Mouse (Mus musculus) embryonic facial prominence, embryonic 13.5 days (tissue): ENCODE measurements around the gene Fbxl14. TPM values are rescaled to one million over a fixed set of nuclear protein-coding genes. Genes with fewer than 3 reads are reported as not detected.

Experiments used
- ATAC-seq: fragments of 200-750 bp; cut with Nextera tagmentation; 2 replicates; pipeline ENCODE4 v1.8.0; 2017; ENCODE audit warnings: low read depth; ENCODE audit not compliant: insufficient number of reproducible peaks, insufficient read depth, low FRiP score, low TSS enrichment
- H3K27ac ChIP-seq: fragments of 300-500 bp; sonication (generic); 2 replicates; pipeline ENCODE4 v1.5.1; 2015; ENCODE audit warnings: moderate library complexity, mild to moderate bottlenecking, inconsistent platforms
- H3K27me3 ChIP-seq: fragments of 300-500 bp; sonication (generic); 2 replicates; pipeline ENCODE4 v1.6.1; 2015; ENCODE audit warnings: mild to moderate bottlenecking, inconsistent platforms
- H3K36me3 ChIP-seq: fragments of 300-500 bp; sonication (generic); 2 replicates; pipeline ENCODE4 v1.6.1; 2015; ENCODE audit warnings: mild to moderate bottlenecking, inconsistent platforms
- H3K4me1 ChIP-seq: fragments of 300-500 bp; sonication (generic); 2 replicates; pipeline ENCODE4 v1.6.1; 2015; ENCODE audit warnings: inconsistent platforms
- H3K4me2 ChIP-seq: fragments of 300-500 bp; sonication (generic); 2 replicates; pipeline ENCODE4 v1.6.1; 2015; ENCODE audit warnings: moderate library complexity, mild to moderate bottlenecking, inconsistent platforms
- H3K4me3 ChIP-seq: fragments of 300-500 bp; sonication (generic); 2 replicates; pipeline ENCODE4 v1.5.1; 2015; ENCODE audit warnings: mild to moderate bottlenecking, inconsistent platforms
- H3K9ac ChIP-seq: fragments of 300-500 bp; sonication (generic); 2 replicates; pipeline ENCODE4 v1.6.1; 2015; ENCODE audit warnings: mild to moderate bottlenecking, inconsistent platforms
- H3K9me3 ChIP-seq: fragments of 300-500 bp; sonication (generic); 2 replicates; pipeline ENCODE4 v1.6.1; 2016; ENCODE audit warnings: inconsistent platforms
- WGBS: fragments of 180-500 bp; shearing (Covaris S2); methylation state at CpG from one replicate; pipeline ENCODE4 v1.1.7; 2015; ENCODE audit warnings: mixed read lengths; 5-methylcytosine and 5-hydroxymethylcytosine counted together
- polyA plus RNA-seq: library from polyadenylated mRNA; unstranded; fragments of >200 nt; fragmentation: Nextera tagmentation; extraction: Ambion mirVana; gene quantifications from 2 replicates; pipeline ENCODE4 v1.2.1, GENCODE M21; 2015

The Fbxl14 gene
- polyA plus RNA-seq, 1 experiment from 2014 or later, result 3.8 TPM

- Histone ChIP-seq H3K4me3 (no peak overlapping the region), H3K4me1 (0 out of 2 replicates have a peak, but pooled peaks cover 5% of the 10 kb centered on the region), H3K27me3 (no peaks in the 10 kb centered on the region), H3K36me3 (no peaks in the 10 kb centered on the region), H3K27ac (no peak overlapping the region), H3K9me3 (no peaks in the 10 kb centered on the region), H3K9ac (no peak overlapping the region), H3K4me2 (no peak overlapping the region)
- no peak for ATAC-seq
- WGBS, result 83% methylated on average over 9 of the region's 9 CpGs
Observed at GRCm38 (mm10) chr6:119505525-119506225, 26.2 kb downstream of the Fbxl14 start.

GRCm38 (mm10) chr6:119508221-119508620 lies 28.8 kb downstream of the Fbxl14 start:
- no peak overlapping the region for H3K9ac ChIP-seq
- H3K27me3 ChIP-seq, result no peaks in the 10 kb centered on the region
- no peak overlapping the region for H3K27ac ChIP-seq
- H3K9me3 ChIP-seq, result no peaks in the 10 kb centered on the region
- H3K4me1 ChIP-seq, result no peaks in the 10 kb centered on the region
- WGBS, result 94% methylated on average over 6 of the region's 6 CpGs
- H3K4me2 ChIP-seq, result no peak overlapping the region
- no peak overlapping the region for H3K4me3 ChIP-seq
- no peaks in the 10 kb centered on the region for H3K36me3 ChIP-seq
- ATAC-seq, result no peak

- Histone ChIP-seq H3K4me2 (no peak overlapping the region), H3K4me1 (peaks cover 4% of the 10 kb centered on the region), H3K9me3 (no peaks in the 10 kb centered on the region), H3K4me3 (no peak overlapping the region), H3K27me3 (no peaks in the 10 kb centered on the region), H3K9ac (no peak overlapping the region), H3K27ac (no peak overlapping the region), H3K36me3 (no peaks in the 10 kb centered on the region)
- WGBS, result 79% methylated on average over 10 of the region's 10 CpGs
- no peak for ATAC-seq
Observed at GRCm38 (mm10) chr6:119508634-119509375, 29.3 kb downstream of the Fbxl14 start.

GRCm38 (mm10) chr6:119509437-119510037 lies 30.1 kb downstream of the Fbxl14 start:
- Histone ChIP-seq H3K4me2 (no peak overlapping the region), H3K9ac (no peak overlapping the region), H3K4me1 (peaks cover 11% of the 10 kb centered on the region), H3K27me3 (no peaks in the 10 kb centered on the region), H3K9me3 (no peaks in the 10 kb centered on the region), H3K27ac (no peak overlapping the region), H3K36me3 (no peaks in the 10 kb centered on the region), H3K4me3 (no peak overlapping the region)
- 86% methylated on average over 13 of the region's 13 CpGs for WGBS
- ATAC-seq, result no peak

GRCm38 (mm10) chr6:119512701-119513100 lies 33.2 kb downstream of the Fbxl14 start:
- H3K4me2 ChIP-seq, result no peak overlapping the region
- H3K4me1 ChIP-seq, result peaks cover 16% of the 10 kb centered on the region
- no peak overlapping the region for H3K9ac ChIP-seq
- H3K36me3 ChIP-seq, result no peaks in the 10 kb centered on the region
- H3K4me3 ChIP-seq, result no peak overlapping the region
- no peak for ATAC-seq
- H3K27ac ChIP-seq, result no peak overlapping the region
- 91% methylated on average over 11 of the region's 11 CpGs for WGBS
- H3K27me3 ChIP-seq, result no peaks in the 10 kb centered on the region
- H3K9me3 ChIP-seq, result no peaks in the 10 kb centered on the region

GRCm38 (mm10) chr6:119513452-119513851 lies 34.0 kb downstream of the Fbxl14 start:
- H3K9ac ChIP-seq, result no peak overlapping the region
- no peaks in the 10 kb centered on the region for H3K9me3 ChIP-seq
- peaks cover 16% of the 10 kb centered on the region for H3K4me1 ChIP-seq
- no peaks in the 10 kb centered on the region for H3K27me3 ChIP-seq
- WGBS, result 68% methylated on average over 5 of the region's 5 CpGs
- no peak overlapping the region for H3K4me3 ChIP-seq
- ATAC-seq, result no peak
- no peaks in the 10 kb centered on the region for H3K36me3 ChIP-seq
- no peak overlapping the region for H3K4me2 ChIP-seq
- no peak overlapping the region for H3K27ac ChIP-seq

- H3K9me3 ChIP-seq, result no peaks in the 10 kb centered on the region
- ATAC-seq, result no peak
- WGBS, result 69% methylated on average over 7 of the region's 7 CpGs
- no peaks in the 10 kb centered on the region for H3K27me3 ChIP-seq
- peaks cover 16% of the 10 kb centered on the region for H3K4me1 ChIP-seq
- H3K4me2 ChIP-seq, result no peak overlapping the region
- no peaks in the 10 kb centered on the region for H3K36me3 ChIP-seq
- no peak overlapping the region for H3K4me3 ChIP-seq
- H3K27ac ChIP-seq, result no peak overlapping the region
- no peak overlapping the region for H3K9ac ChIP-seq
Observed at GRCm38 (mm10) chr6:119514085-119514484, 34.6 kb downstream of the Fbxl14 start.

GRCm38 (mm10) chr6:119520731-119521130 lies 41.3 kb downstream of the Fbxl14 start:
- H3K27ac ChIP-seq, result no peak overlapping the region
- no peak overlapping the region for H3K4me2 ChIP-seq
- H3K9ac ChIP-seq, result no peak overlapping the region
- peaks cover 21% of the 10 kb centered on the region for H3K4me1 ChIP-seq
- H3K4me3 ChIP-seq, result no peak overlapping the region
- H3K9me3 ChIP-seq, result no peaks in the 10 kb centered on the region
- no peaks in the 10 kb centered on the region for H3K36me3 ChIP-seq
- ATAC-seq, result no peak
- 28% methylated on average over 9 of the region's 9 CpGs for WGBS
- no peaks in the 10 kb centered on the region for H3K27me3 ChIP-seq

- peaks cover 21% of the 10 kb centered on the region for H3K4me1 ChIP-seq
- H3K9ac ChIP-seq, result no peak overlapping the region
- no peak overlapping the region for H3K27ac ChIP-seq
- H3K27me3 ChIP-seq, result no peaks in the 10 kb centered on the region
- WGBS, result 75% methylated on average over 3 of the region's 3 CpGs
- H3K9me3 ChIP-seq, result no peaks in the 10 kb centered on the region
- no peak overlapping the region for H3K4me3 ChIP-seq
- no peak for ATAC-seq
- H3K4me2 ChIP-seq, result no peak overlapping the region
- H3K36me3 ChIP-seq, result no peaks in the 10 kb centered on the region
Observed at GRCm38 (mm10) chr6:119521482-119521900, 42.0 kb downstream of the Fbxl14 start.

GRCm38 (mm10) chr6:119521931-119522391 lies 42.5 kb downstream of the Fbxl14 start:
- Histone ChIP-seq H3K4me1 (peaks cover 21% of the 10 kb centered on the region), H3K9ac (no peak overlapping the region), H3K4me2 (no peak overlapping the region), H3K4me3 (no peak overlapping the region), H3K36me3 (no peaks in the 10 kb centered on the region), H3K9me3 (no peaks in the 10 kb centered on the region), H3K27me3 (no peaks in the 10 kb centered on the region), H3K27ac (no peak overlapping the region)
- 29% methylated on average over 3 of the region's 3 CpGs for WGBS
- ATAC-seq, result peak; percentile 32; the same call in 1 of the 2 replicates

GRCm38 (mm10) chr6:119526498-119526897 lies 47.0 kb downstream of the Fbxl14 start:
- Histone ChIP-seq H3K4me1 (peaks cover 18% of the 10 kb centered on the region), H3K27me3 (no peaks in the 10 kb centered on the region), H3K9ac (no peak overlapping the region), H3K27ac (no peak overlapping the region), H3K9me3 (no peaks in the 10 kb centered on the region), H3K4me2 (no peak overlapping the region), H3K36me3 (no peaks in the 10 kb centered on the region), H3K4me3 (no peak overlapping the region)
- 73% methylated on average over 5 of the region's 5 CpGs for WGBS
- ATAC-seq, result no peak
